Mouse (Mus musculus) 3T3-L1 (cell line): ENCODE data around the gene Cog6.
A peak's percentile ranks its signal among the peaks of the same experiment; 100 is the strongest.

Experiments
- DNase-seq: peaks from one replicate; pipeline ENCODE4 v3.0.0-alpha.2; 2015; ENCODE audit warnings: low read depth, low spot score

Gene Cog6

GRCm38 (mm10) chr3:53016436-53017340 lies at the start of gene Cog6:
Gene Cog6, minus strand, starts transcription at chr3:53017237.
- peak; percentile 81 for DNase-seq

GRCm38 (mm10) chr3:53066095-53066372 lies 49.0 kb upstream of the Cog6 start:
- no peak for DNase-seq

- peak; percentile 83 for DNase-seq
These were observed 48.4 kb upstream of the Cog6 start for GRCm38 (mm10) chr3:53065267-53066094.

GRCm38 (mm10) chr3:53063423-53064147 lies 46.5 kb upstream of the Cog6 start:
- peak; percentile 96 for DNase-seq

GRCm38 (mm10) chr3:53059959-53060358 lies 42.9 kb upstream of the Cog6 start:
- peak; percentile 86 for DNase-seq

GRCm38 (mm10) chr3:53056430-53056829 lies 39.4 kb upstream of the Cog6 start:
- DNase-seq: no peak

GRCm38 (mm10) chr3:53052385-53052784 lies 35.3 kb upstream of the Cog6 start:
- DNase-seq: no peak

- DNase-seq: no peak
These were observed 29.3 kb upstream of the Cog6 start for GRCm38 (mm10) chr3:53046371-53046770.

GRCm38 (mm10) chr3:53045697-53046096 lies 28.7 kb upstream of the Cog6 start:
- no peak for DNase-seq

GRCm38 (mm10) chr3:53044682-53045299 lies 27.8 kb upstream of the Cog6 start:
- DNase-seq: no peak

GRCm38 (mm10) chr3:53044238-53044637 lies 27.2 kb upstream of the Cog6 start:
- DNase-seq: peak; percentile 80

- DNase-seq: no peak
These were observed 26.3 kb upstream of the Cog6 start for GRCm38 (mm10) chr3:53043206-53043780.

GRCm38 (mm10) chr3:53042240-53042567 lies 25.2 kb upstream of the Cog6 start:
- no peak for DNase-seq

GRCm38 (mm10) chr3:53041411-53042239 lies 24.6 kb upstream of the Cog6 start, which contains the start of gene Lhfp:
Gene Lhfp, plus strand, starts transcription at chr3:53041528.
- peak; percentile 80 for DNase-seq

GRCm38 (mm10) chr3:53040593-53041410 lies 23.8 kb upstream of the Cog6 start:
- DNase-seq: peak; percentile 42

GRCm38 (mm10) chr3:53039746-53040145 lies 22.7 kb upstream of the Cog6 start:
- DNase-seq: no peak

GRCm38 (mm10) chr3:53038913-53039312 lies 21.9 kb upstream of the Cog6 start:
- no peak for DNase-seq

- DNase-seq: no peak
These were observed 19.9 kb upstream of the Cog6 start for GRCm38 (mm10) chr3:53036941-53037340.

- peak; percentile 69 for DNase-seq
These were observed 19.0 kb upstream of the Cog6 start for GRCm38 (mm10) chr3:53036076-53036475.
